Mouse (Mus musculus) stomach, postnatal 0 days (tissue): ENCODE results near the gene Tmsb10. TPM values are rescaled to one million over a fixed set of nuclear protein-coding genes. Genes with fewer than 3 reads are reported as not detected.

Experiments
- ATAC-seq: fragments of 200-750 bp; cut with Nextera tagmentation; 2 replicates; pipeline ENCODE4 v1.8.0; 2017; ENCODE audit not compliant: low FRiP score, low TSS enrichment
- DNase-seq: peaks from one replicate; pipeline ENCODE4 v3.0.0-alpha.2; 2016; ENCODE audit warnings: low spot score
- H3K27ac ChIP-seq: fragments of 300-500 bp; sonication (generic); replicated peaks from 2 replicates; pipeline ENCODE4 v1.5.1; 2014; ENCODE audit warnings: mild to moderate bottlenecking, control low read depth
- H3K27me3 ChIP-seq: fragments of 300-500 bp; sonication (generic); 2 replicates; pipeline ENCODE4 v1.6.1; 2014; ENCODE audit warnings: low read length; ENCODE audit not compliant: control insufficient read depth, insufficient read depth
- H3K36me3 ChIP-seq: fragments of 300-500 bp; sonication (generic); 2 replicates; pipeline ENCODE4 v1.6.1; 2014; ENCODE audit warnings: low read length, mixed read lengths; ENCODE audit not compliant: control insufficient read depth, insufficient read depth
- H3K4me1 ChIP-seq: fragments of 300-500 bp; sonication (generic); replicated peaks from 2 replicates; pipeline ENCODE4 v1.6.1; 2014; ENCODE audit warnings: antibody characterized with exemption; ENCODE audit not compliant: control insufficient read depth, insufficient read depth
- H3K4me2 ChIP-seq: fragments of 300-500 bp; sonication (generic); replicated peaks from 2 replicates; pipeline ENCODE4 v1.6.1; 2014; ENCODE audit warnings: low read depth, mild to moderate bottlenecking, control low read depth, moderate library complexity
- H3K4me3 ChIP-seq: fragments of 300-500 bp; sonication (generic); 2 replicates; pipeline ENCODE4 v1.5.1; 2014; ENCODE audit warnings: low read depth, low read length, control low read depth
- H3K9ac ChIP-seq: fragments of 300-500 bp; sonication (generic); 2 replicates; pipeline ENCODE4 v1.6.1; 2014; ENCODE audit warnings: mild to moderate bottlenecking, low read length, control low read depth, mixed read lengths
- H3K9me3 ChIP-seq: fragments of 300-500 bp; sonication (generic); 2 replicates; pipeline ENCODE4 v1.6.1; 2016; ENCODE audit warnings: low read length; ENCODE audit not compliant: control insufficient read depth
- CTCF ChIP-seq: IDR thresholded peaks from 2 replicates; pipeline ENCODE4 v1.5.1; 2016; ENCODE audit warnings: antibody characterized with exemption, low read depth, mild to moderate bottlenecking, moderate library complexity
- EP300 ChIP-seq: optimal IDR thresholded peaks from 2 replicates; pipeline ENCODE3; 2016; ENCODE audit warnings: antibody characterized with exemption
- WGBS: fragments of 180-500 bp; shearing (Covaris S2); extraction: QIAGEN DNeasy Blood & Tissue Kit; methylation state at CpG from one replicate; pipeline ENCODE4 v1.1.7; 2014; 5-methylcytosine and 5-hydroxymethylcytosine counted together
- polyA plus RNA-seq: library from polyadenylated mRNA; unstranded; fragments of >200 nt; fragmentation: Nextera tagmentation; extraction: Ambion mirVana; gene quantifications from 2 replicates; pipeline ENCODE4 v1.2.1, GENCODE M21; 2015

Gene Tmsb10
- polyA plus RNA-seq, 1 experiment from 2014 or later = 1,685 TPM

DNA sequence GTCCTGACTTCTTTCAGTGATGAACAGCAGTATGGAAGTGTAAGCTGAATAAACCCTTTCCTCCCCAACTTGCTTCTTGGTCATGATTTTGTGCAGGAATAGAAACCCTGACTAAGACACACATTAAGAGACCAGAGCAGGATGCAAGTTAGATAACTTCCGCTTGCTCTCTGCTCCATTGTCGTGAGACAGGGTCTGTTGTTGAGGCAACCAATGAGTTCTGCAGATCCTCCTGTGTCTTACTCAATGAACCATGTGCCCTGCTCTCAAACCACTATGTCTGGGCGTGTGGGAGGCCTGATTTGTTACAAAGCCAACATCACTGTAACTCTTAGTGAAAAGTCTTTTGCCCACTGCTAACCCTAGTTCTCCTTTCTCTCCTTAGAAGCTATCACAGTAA lies 12.5 kb upstream of the Tmsb10 start:
- 75% methylated on average over 3 of the region's 3 CpGs for WGBS
- no peak overlapping the region for H3K4me2 ChIP-seq
- ATAC-seq = no peak
- no peaks in the 10 kb centered on the region for H3K4me1 ChIP-seq
- no peaks in the 10 kb centered on the region for H3K27me3 ChIP-seq
- H3K27ac ChIP-seq = no peak overlapping the region
- no peaks in the 10 kb centered on the region for H3K36me3 ChIP-seq
- no peaks in the 10 kb centered on the region for H3K9me3 ChIP-seq
- DNase-seq = no peak
- TF ChIP-seq CTCF (no peak), EP300 (no peak)
- H3K4me3 ChIP-seq = no peak overlapping the region
- H3K9ac ChIP-seq = no peak overlapping the region

DNA sequence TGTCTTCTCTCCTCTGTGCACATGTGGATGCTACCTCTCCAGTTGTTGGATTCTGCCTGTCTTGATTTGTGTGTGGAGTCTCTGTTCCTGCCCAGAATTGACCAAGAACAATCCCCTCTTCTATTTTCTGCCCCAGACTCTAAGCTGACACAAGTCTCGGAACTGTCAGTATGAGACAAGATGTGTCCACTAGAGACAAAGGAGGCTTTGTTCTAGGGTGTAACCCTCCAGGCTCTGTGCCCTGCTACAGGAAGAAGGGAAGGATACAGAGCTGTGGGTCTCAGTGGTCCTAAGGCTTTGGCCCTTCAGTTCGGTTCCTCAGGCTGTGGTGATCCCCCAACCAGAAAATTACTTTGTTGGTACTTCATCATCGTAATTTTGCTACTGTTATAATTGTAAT lies 11.2 kb upstream of the Tmsb10 start:
- no peaks in the 10 kb centered on the region for H3K9me3 ChIP-seq
- no peaks in the 10 kb centered on the region for H3K4me1 ChIP-seq
- H3K27ac ChIP-seq = no peak overlapping the region
- H3K27me3 ChIP-seq = no peaks in the 10 kb centered on the region
- H3K9ac ChIP-seq = no peak overlapping the region
- DNase-seq (no peak), ATAC-seq (no peak)
- WGBS = 79% methylated on average over 3 of the region's 3 CpGs
- TF ChIP-seq CTCF = no peak
- TF ChIP-seq EP300 = no peak
- H3K4me2 ChIP-seq = no peak overlapping the region
- no peak overlapping the region for H3K4me3 ChIP-seq
- no peaks in the 10 kb centered on the region for H3K36me3 ChIP-seq

DNA sequence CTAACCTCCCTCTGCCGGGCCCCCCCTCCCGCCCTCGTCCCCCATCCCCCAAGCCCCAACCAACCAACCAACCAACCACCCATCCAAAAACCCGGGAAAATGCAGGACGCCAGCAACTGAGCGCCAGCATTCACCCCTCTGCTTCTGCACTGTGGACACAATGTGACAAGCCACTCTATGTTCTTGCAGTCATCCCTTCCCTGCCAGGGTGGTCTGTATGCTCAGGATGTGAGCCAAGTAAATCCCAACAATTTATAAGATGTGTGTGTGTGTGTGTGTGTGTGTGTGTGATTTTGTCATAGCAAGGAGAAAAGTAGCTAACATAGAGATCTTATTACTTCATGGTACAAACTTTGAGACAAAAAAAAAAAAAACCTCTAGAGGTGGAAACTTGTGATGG lies 6.7 kb upstream of the Tmsb10 start:
- WGBS = 83% methylated on average over 6 of the region's 6 CpGs
- no peak overlapping the region for H3K4me2 ChIP-seq
- H3K27me3 ChIP-seq = no peaks in the 10 kb centered on the region
- no peak for TF ChIP-seq EP300
- no peak for TF ChIP-seq CTCF
- H3K27ac ChIP-seq = no peak overlapping the region
- H3K36me3 ChIP-seq = no peaks in the 10 kb centered on the region
- ATAC-seq = no peak
- no peak for DNase-seq
- H3K9me3 ChIP-seq = no peaks in the 10 kb centered on the region
- no peak overlapping the region for H3K9ac ChIP-seq
- 0 out of 2 replicates have a peak, but pooled peaks cover 2% of the 10 kb centered on the region for H3K4me1 ChIP-seq
- no peak overlapping the region for H3K4me3 ChIP-seq

DNA sequence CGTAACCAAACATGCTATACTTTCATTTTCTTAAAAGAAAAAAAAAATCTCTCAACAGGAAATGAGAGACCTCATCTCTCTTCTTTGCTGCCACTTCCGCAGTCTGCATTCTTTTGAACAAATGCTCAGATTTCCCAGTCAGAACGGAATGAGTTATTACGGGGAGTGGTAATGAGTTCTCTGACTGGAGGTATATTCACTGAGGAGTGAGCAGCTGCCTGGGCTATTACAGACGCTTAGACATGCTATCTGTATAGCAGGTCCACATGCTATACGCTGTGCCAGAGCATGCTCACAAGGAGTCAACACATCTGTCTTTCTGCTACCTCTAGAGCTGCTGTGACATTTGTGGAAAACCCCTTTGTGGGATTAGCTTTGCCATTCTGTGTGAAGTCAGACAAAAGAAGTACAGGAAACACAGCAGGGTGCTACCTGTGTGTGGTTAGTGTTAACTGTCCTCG lies 3.8 kb upstream of the Tmsb10 start:
- 28% methylated on average over 7 of the region's 7 CpGs for WGBS
- no peaks in the 10 kb centered on the region for H3K27me3 ChIP-seq
- TF ChIP-seq EP300 = no peak
- TF ChIP-seq CTCF = no peak
- no peaks in the 10 kb centered on the region for H3K9me3 ChIP-seq
- no peak overlapping the region for H3K4me3 ChIP-seq
- ATAC-seq = no peak
- no peak for DNase-seq
- no peak overlapping the region for H3K4me2 ChIP-seq
- H3K27ac ChIP-seq = peak overlapping the region; percentile 45; the same call in 1 of the 2 replicates
- no peak overlapping the region for H3K9ac ChIP-seq
- no peaks in the 10 kb centered on the region for H3K36me3 ChIP-seq
- H3K4me1 ChIP-seq = peaks cover 2% of the 10 kb centered on the region; the same call in 1 of the 2 replicates

DNA sequence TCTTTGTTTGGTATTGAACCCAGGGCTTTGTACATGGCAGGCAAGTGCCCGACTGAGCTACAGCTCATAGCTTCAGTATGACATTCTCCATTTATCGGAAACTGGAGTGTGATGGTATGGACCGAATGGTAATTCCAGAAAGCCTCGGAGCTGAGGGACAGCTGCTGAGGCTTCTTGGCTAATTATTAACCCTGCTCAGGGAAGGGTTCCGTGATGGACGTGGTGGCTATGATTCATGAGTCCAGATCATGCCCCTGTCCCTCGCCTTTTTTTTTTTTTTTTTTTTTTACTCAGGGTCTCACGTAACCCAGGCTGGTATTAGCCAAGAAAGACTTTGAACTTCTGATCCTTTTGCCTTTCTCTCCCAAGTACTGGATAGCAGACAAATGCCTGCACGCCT lies 3.1 kb upstream of the Tmsb10 start:
- no peak overlapping the region for H3K4me2 ChIP-seq

DNA sequence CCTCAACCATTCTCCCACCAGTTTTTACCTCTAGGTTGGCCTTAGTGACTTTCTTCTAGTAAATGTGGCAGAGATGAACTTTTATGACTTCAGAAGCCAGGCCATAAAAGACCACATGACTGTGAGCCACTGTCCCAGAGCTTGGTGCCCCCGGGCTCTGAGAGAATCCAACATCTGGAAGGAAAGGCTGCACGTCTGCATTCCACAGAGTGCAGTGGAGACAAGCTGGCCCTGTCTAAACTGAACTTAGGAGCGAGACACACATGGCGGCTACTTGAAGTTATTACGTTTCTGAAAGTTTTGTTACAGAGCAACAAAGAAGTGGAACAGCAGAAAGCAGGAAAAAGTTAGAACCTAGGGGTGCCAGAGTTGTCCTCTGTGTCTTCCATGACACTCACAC lies 2.1 kb upstream of the Tmsb10 start:
- Histone ChIP-seq H3K4me2 (no peak overlapping the region), H3K36me3 (no peaks in the 10 kb centered on the region), H3K9me3 (no peaks in the 10 kb centered on the region), H3K9ac (no peak overlapping the region), H3K27me3 (no peaks in the 10 kb centered on the region), H3K27ac (no peak overlapping the region), H3K4me1 (peaks cover 2% of the 10 kb centered on the region; the same call in 1 of the 2 replicates), H3K4me3 (no peak overlapping the region)
- WGBS = 82% methylated on average over 5 of the region's 5 CpGs
- TF ChIP-seq EP300 = no peak
- TF ChIP-seq CTCF = no peak
- ATAC-seq (no peak), DNase-seq (no peak)

More for the DNA sequence above, 3.1 kb upstream of the Tmsb10 start:
- Histone ChIP-seq H3K4me1 (peaks cover 2% of the 10 kb centered on the region; the same call in 1 of the 2 replicates), H3K27ac (no peak overlapping the region), H3K4me3 (no peak overlapping the region), H3K36me3 (no peaks in the 10 kb centered on the region), H3K9me3 (no peaks in the 10 kb centered on the region), H3K27me3 (no peaks in the 10 kb centered on the region), H3K9ac (no peak overlapping the region)
- WGBS = 57% methylated on average over 9 of the region's 9 CpGs
- DNase-seq (peak; percentile 42), ATAC-seq (no peak; the same call in 1 of the 2 replicates)
- no peak for TF ChIP-seq CTCF
